Mouse (Mus musculus) heart, adult 2 months (tissue): ENCODE data around the gene Gm5416. TPM values are rescaled to one million over a fixed set of nuclear protein-coding genes. Genes with fewer than 3 reads are reported as not detected.
"Not testable (repeated sequence)": the region's sequence is repeated elsewhere in the genome, so short reads cannot be mapped to it uniquely, and the experiment has no call there.

ENCODE experiments used
- DNase-seq, 2 experiments: peaks; one replicate each; pipeline ENCODE4 v3.0.0; 2021
- H3K27ac ChIP-seq: fragments of 200-600 bp; 2 replicates; pipeline ENCODE4 v1.8.1; 2022
- H3K27me3 ChIP-seq: fragments of 200-500 bp; 2 replicates; pipeline ENCODE4 v1.6.1; 2012; ENCODE audit warnings: mild to moderate bottlenecking, low read length, inconsistent platforms, mixed read lengths; ENCODE audit not compliant: control insufficient read depth, insufficient read depth
- H3K36me3 ChIP-seq: fragments of 200-500 bp; 2 replicates; pipeline ENCODE4 v1.6.1; 2012; ENCODE audit warnings: low read length, inconsistent platforms; ENCODE audit not compliant: control insufficient read depth, insufficient read depth
- H3K4me1 ChIP-seq: fragments of 200-500 bp; 2 replicates; pipeline ENCODE4 v1.6.1; 2011; ENCODE audit warnings: low read length; ENCODE audit not compliant: control insufficient read depth, insufficient read depth
- H3K4me3 ChIP-seq: fragments of 200-600 bp; 2 replicates; pipeline ENCODE4 v1.8.1; 2022
- H3K79me2 ChIP-seq: fragments of 200-500 bp; replicated peaks from 2 replicates; pipeline ENCODE4 v1.6.1; 2012; ENCODE audit warnings: mild to moderate bottlenecking, inconsistent platforms, low read length, moderate library complexity, mixed read lengths; ENCODE audit not compliant: control insufficient read depth, insufficient read depth
- H3K9ac ChIP-seq: fragments of 200-500 bp; 2 replicates; pipeline ENCODE4 v1.6.1; 2012; ENCODE audit warnings: low read depth, mild to moderate bottlenecking, control low read depth, inconsistent platforms, low read length, mixed read lengths
- CTCF ChIP-seq: fragments of 200-600 bp; IDR thresholded peaks from 2 replicates; pipeline ENCODE4 v1.8.1; 2022; ENCODE audit warnings: antibody characterized with exemption, mild to moderate bottlenecking, moderate library complexity
- EP300 ChIP-seq: fragments of 200-500 bp; IDR thresholded peaks from 2 replicates; pipeline ENCODE4 v1.6.1; 2011; ENCODE audit warnings: low read depth, low read length, control low read depth; ENCODE audit not compliant: insufficient read depth
- POLR2A ChIP-seq: fragments of 200-500 bp; IDR thresholded peaks from 2 replicates; pipeline ENCODE4 v1.6.1; 2011; ENCODE audit warnings: mild to moderate bottlenecking, low read depth, low read length, control low read depth; ENCODE audit not compliant: insufficient read depth
- WGBS: fragments of 180-500 bp; shearing (Covaris S2); methylation state at CpG from one replicate; pipeline ENCODE4 v1.1.7; 2018; 5-methylcytosine and 5-hydroxymethylcytosine counted together
- intact Hi-C: fragments of 180-260 bp; cut with DNase I; formaldehyde crosslinking; loops from one replicate; pipeline ENCODE4 v1.15.1; 2025
- long read RNA-seq: library from polyadenylated mRNA; stranded (forward); transcript quantifications from one replicate; pipeline ENCODE4 v2.0.0, GENCODE M21; 2021
- polyA plus RNA-seq: library from polyadenylated mRNA; depleted of rRNA; stranded (reverse); fragments of >200 nt; gene quantifications from 2 replicates; pipeline ENCODE4 v1.2.3, GENCODE M21; 2012; rRNA removed
- total RNA-seq, 2 experiments: library from RNA; stranded (reverse); gene quantifications; 2 replicates each; pipeline ENCODE4 v1.2.3; 2021

Gm5416 gene
- total RNA-seq (not detected), polyA plus RNA-seq (not detected in 2 replicates)
- long read RNA-seq = 0 reads

DNA sequence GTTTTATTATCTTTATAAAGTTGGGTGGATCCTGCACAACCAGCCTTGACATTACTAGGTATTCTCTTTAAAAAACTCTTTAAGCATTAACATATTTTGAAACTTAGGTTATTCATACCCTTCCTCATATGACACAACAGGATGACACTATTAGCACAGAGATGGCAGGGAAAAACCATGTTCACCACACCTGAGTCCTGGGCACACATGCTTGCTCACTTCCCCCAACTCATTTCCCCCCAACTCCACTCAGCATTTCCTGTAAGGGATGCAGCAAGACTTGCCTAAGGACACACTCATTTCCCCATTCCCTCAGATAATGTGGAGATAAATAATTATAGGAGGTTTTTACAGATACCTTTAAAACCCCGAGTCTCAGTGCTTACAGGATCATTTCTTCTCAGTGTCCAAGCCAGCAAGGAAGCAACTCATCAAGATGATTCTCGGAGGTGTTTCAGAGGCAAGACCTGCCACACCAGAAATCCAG lies at the start of gene Gm5416:
Gm5416 (plus strand) TSS at position 437 of the 487 bp plus-strand sequence.
- 70% methylated on average over 2 of the region's 2 CpGs for WGBS
- no peaks in the 10 kb centered on the region for H3K79me2 ChIP-seq
- TF ChIP-seq POLR2A (no peak), CTCF (no peak), EP300 (no peak)

DNA sequence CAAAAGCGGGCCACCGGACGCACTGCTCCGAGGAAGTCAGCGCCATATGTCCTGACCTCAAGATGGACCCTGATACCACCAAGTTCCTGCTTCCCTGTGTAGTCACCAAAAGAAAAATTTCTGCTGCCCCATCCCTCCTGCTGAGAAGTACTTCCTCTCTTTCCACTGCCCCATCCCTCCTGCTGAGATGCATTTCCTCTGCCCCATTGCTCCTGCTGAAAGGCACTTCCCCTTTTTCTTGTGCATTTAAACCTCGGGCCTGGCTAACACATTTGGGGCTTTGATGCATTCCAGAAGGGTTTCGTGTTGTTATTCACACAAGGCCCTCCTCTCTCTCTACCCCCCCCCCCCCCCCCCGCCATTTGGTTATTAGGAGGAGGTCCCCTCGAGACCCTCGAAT lies 42.4 kb upstream of the Gm5416 start:
- H3K4me3 ChIP-seq, DNase-seq, H3K79me2 ChIP-seq, H3K4me1 ChIP-seq, H3K36me3 ChIP-seq, H3K27me3 ChIP-seq, intact Hi-C loops, H3K9ac ChIP-seq, H3K27ac ChIP-seq: not testable (repeated sequence)
- WGBS = 84% methylated on average over 10 of the region's 10 CpGs

More for the DNA sequence above, at the start of gene Gm5416:
- no peak within 1 kb of the TSS for H3K9ac ChIP-seq
- H3K27ac ChIP-seq = no peak within 1 kb of the TSS
- intact Hi-C loops = no loop called here
- no peak within 1 kb of the TSS for H3K4me3 ChIP-seq
- no peaks in the 10 kb centered on the region for H3K27me3 ChIP-seq
- H3K4me1 ChIP-seq = no peaks in the 10 kb centered on the region
- no peaks in the 10 kb centered on the region for H3K36me3 ChIP-seq
- DNase-seq = no peak

DNA sequence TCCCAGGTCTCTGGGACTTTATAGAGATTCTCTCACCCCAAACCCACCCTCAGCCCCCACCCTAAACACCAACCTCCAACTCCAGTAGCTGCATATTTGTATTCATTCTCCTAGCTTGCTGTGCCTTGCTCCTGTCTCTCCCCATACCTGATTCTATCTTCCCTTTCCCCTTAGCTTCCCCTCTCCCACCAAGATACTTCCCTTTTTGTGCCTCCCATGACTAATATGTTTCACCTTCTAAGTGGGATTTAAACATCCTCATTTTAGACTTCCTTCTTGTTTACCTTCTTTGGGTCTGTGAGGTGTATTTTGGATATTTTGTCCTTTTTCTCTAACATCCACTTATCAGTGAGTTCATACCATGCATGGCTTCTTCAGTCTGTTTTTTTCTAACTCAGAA lies 34.1 kb upstream of the Gm5416 start:
- H3K9ac ChIP-seq = no peak overlapping the region
- no peak overlapping the region for H3K4me3 ChIP-seq
- no peaks in the 10 kb centered on the region for H3K36me3 ChIP-seq
- TF ChIP-seq POLR2A (no peak), EP300 (no peak), CTCF (no peak)
- H3K79me2 ChIP-seq = no peaks in the 10 kb centered on the region
- no peaks in the 10 kb centered on the region for H3K4me1 ChIP-seq
- DNase-seq = no peak
- H3K27me3 ChIP-seq = no peaks in the 10 kb centered on the region
- H3K27ac ChIP-seq = no peak overlapping the region
- intact Hi-C loops = no loop called here

DNA sequence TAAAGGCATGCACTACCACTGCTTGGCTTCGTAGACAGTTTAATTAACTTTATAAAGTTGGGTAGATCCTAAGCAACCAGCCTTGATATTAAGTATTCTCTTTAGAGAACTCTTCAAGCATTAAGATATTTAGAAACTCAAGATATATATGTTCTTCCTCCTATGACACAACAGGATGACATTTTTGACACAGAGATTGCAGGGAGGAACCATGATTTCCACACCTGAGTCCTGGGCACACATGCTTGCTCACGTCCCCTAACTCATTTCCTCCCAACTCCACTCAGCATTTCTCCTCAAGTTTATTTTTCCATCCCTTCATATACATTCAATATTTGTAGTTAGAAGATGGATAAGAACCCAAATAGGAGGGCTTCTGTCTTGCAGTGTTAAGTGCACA lies 30.3 kb upstream of the Gm5416 start:
- no peaks in the 10 kb centered on the region for H3K79me2 ChIP-seq
- intact Hi-C loops = no loop called here
- H3K27me3 ChIP-seq = no peaks in the 10 kb centered on the region
- H3K4me1 ChIP-seq = no peaks in the 10 kb centered on the region
- H3K27ac ChIP-seq = no peak overlapping the region
- H3K36me3 ChIP-seq = no peaks in the 10 kb centered on the region
- no peak for DNase-seq
- H3K4me3 ChIP-seq = no peak overlapping the region
- TF ChIP-seq POLR2A (no peak), EP300 (no peak), CTCF (no peak)
- no peak overlapping the region for H3K9ac ChIP-seq
- 63% methylated on average over 2 of the region's 2 CpGs for WGBS

DNA sequence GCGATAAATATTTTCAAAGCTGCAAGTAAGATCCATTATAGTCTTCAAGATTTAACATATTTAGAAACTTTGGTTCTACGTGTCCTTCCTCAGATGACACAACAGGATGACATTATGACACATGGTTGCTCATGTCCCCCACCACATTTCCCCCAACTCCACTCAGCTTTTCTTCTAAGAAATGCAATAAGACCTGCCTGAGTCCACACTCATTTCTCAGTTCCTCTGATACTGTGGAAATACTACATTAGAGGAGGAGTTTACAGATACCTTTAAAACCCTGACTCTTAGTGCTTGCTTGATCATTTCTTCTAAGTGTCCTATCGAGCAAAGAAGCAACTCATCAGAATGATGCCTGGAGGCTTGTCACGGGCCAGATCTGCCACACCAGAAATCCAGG lies 26.3 kb upstream of the Gm5416 start, which contains the start of gene Gm5483:
Gm5483 (plus strand) TSS at position 301 of the 400 bp plus-strand sequence.
- H3K9ac ChIP-seq, intact Hi-C loops, DNase-seq, H3K79me2 ChIP-seq, H3K27me3 ChIP-seq, H3K27ac ChIP-seq, H3K36me3 ChIP-seq, H3K4me1 ChIP-seq, H3K4me3 ChIP-seq: not testable (repeated sequence)
- WGBS = 68% methylated on average over 4 of the region's 4 CpGs

DNA sequence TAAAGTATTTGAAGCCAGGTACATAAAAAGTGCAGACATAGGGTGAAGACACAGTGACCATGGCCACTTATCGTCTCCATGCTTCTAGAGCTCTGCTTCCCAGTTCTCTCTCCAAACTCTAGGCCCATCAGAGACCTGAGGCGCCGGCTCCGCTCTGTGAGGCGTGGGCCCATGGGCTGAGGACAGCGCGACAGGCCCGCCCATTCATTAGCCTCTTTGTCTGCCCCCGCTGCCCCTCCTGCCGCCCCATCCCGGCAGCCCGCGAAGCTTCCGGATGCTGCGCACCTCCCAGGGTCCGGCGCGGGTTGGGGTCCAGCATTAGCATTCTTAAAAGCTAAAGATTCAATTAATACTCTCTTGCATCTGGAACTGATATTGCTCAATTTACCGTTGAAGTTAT lies 11.0 kb upstream of the Gm5416 start:
- no peak for DNase-seq
- intact Hi-C loops = no loop called here
- Histone ChIP-seq H3K27me3 (no peaks in the 10 kb centered on the region), H3K4me3 (no peak overlapping the region), H3K4me1 (no peaks in the 10 kb centered on the region), H3K9ac (no peak overlapping the region), H3K79me2 (no peaks in the 10 kb centered on the region), H3K36me3 (no peaks in the 10 kb centered on the region), H3K27ac (no peak overlapping the region)
- TF ChIP-seq POLR2A (no peak), EP300 (no peak), CTCF (no peak)
- 60% methylated on average over 19 of the region's 19 CpGs for WGBS

DNA sequence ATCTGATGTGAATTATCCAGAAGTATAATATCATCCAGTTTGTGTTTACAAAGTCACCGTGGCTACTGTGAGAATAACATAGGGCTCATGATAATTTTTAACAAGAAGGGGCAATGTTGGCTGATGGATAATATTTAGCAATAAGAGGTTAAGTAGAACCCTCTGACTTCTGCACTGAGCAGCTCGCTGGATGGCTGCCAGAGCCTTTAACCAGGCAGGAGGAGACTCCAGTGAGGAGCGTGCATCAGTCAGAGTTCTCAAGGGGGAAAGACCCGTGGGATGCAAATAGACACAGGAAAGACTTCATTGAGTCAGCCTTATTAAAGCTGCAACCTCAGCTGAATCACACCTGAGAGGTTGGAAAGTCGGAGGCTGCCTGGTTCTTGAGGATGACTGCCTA lies 6.4 kb upstream of the Gm5416 start:
- no peaks in the 10 kb centered on the region for H3K4me1 ChIP-seq
- H3K27me3 ChIP-seq = no peaks in the 10 kb centered on the region
- no peaks in the 10 kb centered on the region for H3K36me3 ChIP-seq
- DNase-seq = no peak
- WGBS = 57% methylated on average over 5 of the region's 5 CpGs
- H3K27ac ChIP-seq = no peak overlapping the region
- no peak overlapping the region for H3K4me3 ChIP-seq
- no peaks in the 10 kb centered on the region for H3K79me2 ChIP-seq
- TF ChIP-seq EP300 (no peak), CTCF (no peak), POLR2A (no peak)
- intact Hi-C loops = no loop called here
- no peak overlapping the region for H3K9ac ChIP-seq

DNA sequence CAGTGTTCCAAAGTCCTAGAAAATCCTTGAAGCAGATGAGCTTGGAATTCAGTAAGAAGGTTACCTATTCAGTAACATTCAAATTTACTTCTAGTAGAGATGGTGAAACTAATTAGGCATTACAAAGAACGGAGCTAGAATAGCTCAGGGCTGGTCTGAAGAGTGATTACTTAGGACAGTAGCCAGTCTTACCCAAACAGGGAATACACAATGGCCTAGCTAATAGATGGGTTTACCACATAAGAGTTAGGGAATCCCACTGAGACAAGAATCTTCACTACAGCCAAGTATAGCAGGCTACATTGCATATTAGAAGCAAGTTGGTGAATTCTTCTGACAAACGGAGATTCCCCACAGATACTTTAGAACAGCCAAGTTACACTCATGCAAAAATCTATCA lies 4.5 kb upstream of the Gm5416 start:
- DNase-seq, H3K79me2 ChIP-seq, H3K27me3 ChIP-seq, H3K4me1 ChIP-seq, intact Hi-C loops, H3K4me3 ChIP-seq, H3K27ac ChIP-seq, H3K36me3 ChIP-seq, H3K9ac ChIP-seq: not testable (repeated sequence)
- 49% methylated on average over 2 of the region's 2 CpGs for WGBS

DNA sequence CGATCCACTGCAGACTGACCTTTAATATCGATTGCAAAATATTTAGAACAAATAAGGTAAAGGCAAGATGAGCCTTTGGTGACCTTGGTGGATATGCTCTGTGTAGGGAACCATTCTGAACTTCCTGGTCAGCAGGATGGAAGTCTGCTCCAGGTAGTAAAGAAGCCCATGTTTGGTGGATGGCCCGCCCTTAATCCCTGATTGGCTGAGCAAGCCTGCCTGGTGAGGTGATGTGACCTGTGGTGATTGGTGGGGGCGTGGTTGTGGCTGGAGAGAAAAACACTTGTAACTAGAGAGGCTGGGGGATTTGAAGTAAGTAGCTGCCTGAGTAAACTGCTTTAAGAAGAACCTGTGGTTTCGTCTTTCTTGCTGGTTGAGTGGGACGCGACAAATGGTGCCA lies 11.0 kb downstream of the Gm5416 start, which contains the start of gene 2010005H15Rik:
2010005H15Rik (plus strand) TSS at position 301 of the 400 bp plus-strand sequence.
- H3K27ac ChIP-seq, H3K27me3 ChIP-seq, H3K36me3 ChIP-seq, H3K9ac ChIP-seq, H3K4me1 ChIP-seq, H3K79me2 ChIP-seq, H3K4me3 ChIP-seq, DNase-seq, intact Hi-C loops: not testable (repeated sequence)
- WGBS = 91% methylated on average over 7 of the region's 7 CpGs
